Comparison of ENCODE assay signal across 8 mouse cellular contexts in genomic region chr11:89299116-89299783, GRCm38 (mm10). TPM values are rescaled to one million over a fixed set of nuclear protein-coding genes. Genes with fewer than 3 reads are reported as not detected.
DNase-seq lines count a peak whose midpoint lies in the region; ATAC-seq and TF ChIP-seq lines count a peak whose summit lies in the region.

No protein-coding gene starts in this region.

- TF ChIP-seq CTCF in left cerebral cortex, adult 2 months (IDR thresholded peaks at IDR 0.05) = no peak

- intact Hi-C loops in left cerebral cortex, adult 2 months (cut with DNase I) = loop anchor here (1.0 kb wide), 1 partner anchor 134 kb away; no protein-coding TSS in a partner anchor
- intact Hi-C loops in left cerebral cortex, postnatal 25 days (cut with DNase I) = no loop called here

- H3K27me3 ChIP-seq in heart, embryonic 12.5 days (replicated peaks) = peaks cover 16% of the 10 kb centered on the region; the same call in 1 of the 2 replicates
- H3K27me3 ChIP-seq in limb, embryonic 10.5 days (ENCODE audit: low read depth, poor library complexity, severe bottlenecking) = peaks cover 79% of the 10 kb centered on the region

- H3K4me1 ChIP-seq in heart, embryonic 12.5 days (replicated peaks) = peaks cover 31% of the 10 kb centered on the region
- H3K4me1 ChIP-seq in limb, embryonic 10.5 days = peaks cover 56% of the 10 kb centered on the region

- peak overlapping the region; percentile 47; the same call in 1 of the 2 replicates for H3K9ac ChIP-seq in heart, embryonic 12.5 days

- H3K4me3 ChIP-seq in left cerebral cortex, adult 2 months = peak overlapping the region; percentile 47
- peak overlapping the region; percentile 50 for H3K4me3 ChIP-seq in heart, embryonic 12.5 days
- peak overlapping the region; percentile 54 for H3K4me3 ChIP-seq in limb, embryonic 10.5 days

- H3K4me2 ChIP-seq in heart, embryonic 12.5 days = peak overlapping the region; percentile 86

- H3K36me3 ChIP-seq in heart, embryonic 12.5 days = no peaks in the 10 kb centered on the region
- H3K36me3 ChIP-seq in limb, embryonic 10.5 days = no peaks in the 10 kb centered on the region

- ATAC-seq in heart, embryonic 12.5 days (ENCODE audit: insufficient number of reproducible peaks, low FRiP score) = 0 out of 2 replicates have a peak, but pooled peaks have one; percentile 31

- H3K27ac ChIP-seq in left cerebral cortex, adult 2 months = no peak overlapping the region
- peak overlapping the region; percentile 74; the same call in 1 of the 2 replicates for H3K27ac ChIP-seq in heart, embryonic 12.5 days (ENCODE audit: poor library complexity, severe bottlenecking)
- no peak overlapping the region for H3K27ac ChIP-seq in limb, embryonic 10.5 days

- no peak for DNase-seq in left cerebral cortex, adult 2 months (ENCODE audit: extremely low spot score in 1 of 2, low spot score in 2 of 2)
- DNase-seq in left cerebral cortex, postnatal 25 days (ENCODE audit: low spot score in 2 of 2) = no peak
- DNase-seq in embryo, embryonic 10 days (ENCODE audit: low spot score) = peak; percentile 83
- peak; percentile 70 for DNase-seq in limb, embryonic 10.5 days (ENCODE audit: low spot score)
- peak; percentile 76 for DNase-seq in neural tube, embryonic 10.5 days (ENCODE audit: extremely low spot score, low spot score)
- no peak for DNase-seq in MN1 (ENCODE audit: low spot score)
- no peak for DNase-seq in cerebellum, adult 9-10 months

- WGBS in heart, embryonic 12.5 days = under 1% methylated on average over 27 of the region's 36 CpGs
- under 1% methylated on average over 24 of the region's 36 CpGs for WGBS in limb, embryonic 10.5 days

- no peaks in the 10 kb centered on the region for H3K9me3 ChIP-seq in heart, embryonic 12.5 days (replicated peaks)
- H3K9me3 ChIP-seq in limb, embryonic 10.5 days (replicated peaks) = no peaks in the 10 kb centered on the region

RNA-seq across cellular contexts. Expression of gene Nog, which starts 2.9 kb away (rescaled TPM):
- 10 to 100 TPM; 14.0 to 14.6 TPM for total RNA-seq in left cerebral cortex, adult 2 months (2021)
- 10 to 100 TPM; 18.3 to 18.4 TPM for total RNA-seq in left cerebral cortex, postnatal 25 days (2021)
- polyA plus RNA-seq in heart, embryonic 12.5 days (2016; fragmentation: Nextera tagmentation; extraction: Ambion mirVana) = 1.1 and 1.7 TPM in 2 replicates
- 0.16 and 0.89 TPM in 2 replicates for polyA plus RNA-seq in limb, embryonic 10.5 days (2016; fragmentation: Nextera tagmentation; extraction: Ambion mirVana)

Comparison
In these comparisons a context has a peak if more than half of its experiments do, and no peak if none do; other contexts are left out.
1. DNase-seq: peak in embryo, embryonic 10 days (single experiment), limb, embryonic 10.5 days (single experiment) and neural tube, embryonic 10.5 days (single experiment); none in left cerebral cortex, adult 2 months (0 of 2), left cerebral cortex, postnatal 25 days (0 of 2), MN1 (single experiment) and cerebellum, adult 9-10 months (single experiment).
2. Peak in every context shown above with its lines, with median percentiles within 50 percentile points of each other: H3K4me3 ChIP-seq.